In genomic region chr10:22821709-22822108, GRCm38 (mm10) we compare ENCODE assay signal across 20 mouse cellular contexts. TPM values are rescaled to one million over a fixed set of nuclear protein-coding genes. Genes with fewer than 3 reads are reported as not detected.
DNase-seq lines count a peak whose midpoint lies in the region; ATAC-seq and TF ChIP-seq lines count a peak whose summit lies in the region.
"Had no signal": no experiment of that assay in that cellular context is flagged by ENCODE, and none has a peak within 500 bp of the region (broad histone marks: within the 10 kb centered on the region; RNA-seq: fewer than 3 reads in every experiment).

No protein-coding gene starts in this region.

- H3K27me3 ChIP-seq in kidney, postnatal 0 days (ENCODE audit: insufficient read depth, low read length), result no peaks in the 10 kb centered on the region

- intact Hi-C loops in left cerebral cortex, postnatal 4 days (cut with DNase I), result no loop called here

- DNase-seq in heart, adult 11 months, result peak; percentile 85
- no peak for DNase-seq in heart, postnatal 4 days
- peak; percentile 78 for DNase-seq in kidney, postnatal 0 days (ENCODE audit: low spot score)
- DNase-seq in kidney, adult 9 months, result no peak
- DNase-seq in brain, embryonic 14.5 days (ENCODE audit: low read depth), result peak; percentile 33
- peak; percentile 31 for DNase-seq in retina, embryonic 14.5 days (ENCODE audit: low spot score)
- no peak for DNase-seq in left cerebral cortex, postnatal 4 days
- DNase-seq in right cerebral cortex, postnatal 10 days (ENCODE audit: low spot score in 2 of 2), result no peak
- DNase-seq: cerebellum, postnatal 14 days; kidney, postnatal 36 days; thymus, adult 18-20 months had no signal

- H3K9me3 ChIP-seq in kidney, postnatal 0 days (replicated peaks; ENCODE audit: low read length), result no peaks in the 10 kb centered on the region
- H3K9me3 ChIP-seq: embryonic facial prominence, embryonic 12.5 days; liver, embryonic 15.5 days had no signal

- H3K4me2 ChIP-seq in kidney, postnatal 0 days (ENCODE audit: low read length), result peak overlapping the region; percentile 62
- H3K4me2 ChIP-seq: embryonic facial prominence, embryonic 12.5 days; hindbrain, embryonic 14.5 days; liver, embryonic 15.5 days had no signal

- H3K4me1 ChIP-seq in kidney, postnatal 0 days (replicated peaks; ENCODE audit: insufficient read depth, low read length), result no peaks in the 10 kb centered on the region
- H3K4me1 ChIP-seq: embryonic facial prominence, embryonic 12.5 days; liver, embryonic 15.5 days had no signal

- TF ChIP-seq POLR2A in brain, embryonic 14.5 days (IDR thresholded peaks at IDR 0.05; ENCODE audit: borderline replicate concordance, extremely low read depth, insufficient read depth, insufficient read length, poor library complexity, severe bottlenecking), result no peak

- peak overlapping the region; percentile 95 for H3K27ac ChIP-seq in kidney, postnatal 0 days
- H3K27ac ChIP-seq: embryonic facial prominence, embryonic 12.5 days; hindbrain, embryonic 14.5 days; liver, embryonic 15.5 days had no signal

- H3K36me3 ChIP-seq in kidney, postnatal 0 days (ENCODE audit: insufficient read depth, low read length), result no peaks in the 10 kb centered on the region
- H3K36me3 ChIP-seq: embryonic facial prominence, embryonic 12.5 days; liver, embryonic 15.5 days had no signal

- no peak overlapping the region for H3K9ac ChIP-seq in kidney, postnatal 0 days (ENCODE audit: low read depth, low read length)
- H3K9ac ChIP-seq: embryonic facial prominence, embryonic 12.5 days; hindbrain, embryonic 14.5 days; liver, embryonic 15.5 days had no signal

- no peak for TF ChIP-seq CTCF in kidney, postnatal 0 days (IDR thresholded peaks at IDR 0.05; ENCODE audit: low read depth)
- no peak for TF ChIP-seq CTCF in brain, embryonic 14.5 days (IDR thresholded peaks at IDR 0.05; ENCODE audit: borderline replicate concordance, extremely low read depth, insufficient read depth, insufficient read length)

- no peak for ATAC-seq in kidney, postnatal 0 days (replicated peaks; ENCODE audit: low FRiP score, low read depth)

- WGBS in kidney, postnatal 0 days, result 15% methylated on average over 5 of the region's 5 CpGs

- no peak overlapping the region for H3K4me3 ChIP-seq in kidney, postnatal 0 days (replicated peaks; ENCODE audit: low read depth, low read length)
- H3K4me3 ChIP-seq: embryonic facial prominence, embryonic 12.5 days; liver, embryonic 15.5 days had no signal

RNA-seq across cellular contexts. Expression of gene Tcf21, which starts 1.7 kb away (rescaled TPM):
- total RNA-seq in heart, postnatal 4 days (2021), result 10 to 100 TPM; 38.6 to 44.5 TPM
- polyA plus RNA-seq in kidney, postnatal 0 days (2015; fragmentation: Nextera tagmentation; extraction: Ambion mirVana), result 413 and 438 TPM in 2 replicates
- 0.44 and 0.96 TPM in 2 replicates for polyA plus RNA-seq in brain, embryonic 14.5 days (2012; rRNA removed)
- not detected for total RNA-seq in left cerebral cortex, postnatal 4 days (2021)
- total RNA-seq: gastrocnemius, adult 8-10 months; layer of hippocampus, postnatal 10 days; left cerebral cortex, postnatal 10 days; megakaryocyte progenitor cell, adult 5-6 weeks; MEL; midbrain, postnatal 0 days had no signal
- polyA plus RNA-seq: midbrain, postnatal 0 days had no signal

Comparison
In these comparisons a context has a peak if more than half of its experiments do, and no peak if none do; other contexts are left out.
1. DNase-seq: peak in heart, adult 11 months (single experiment), kidney, postnatal 0 days (single experiment), brain, embryonic 14.5 days (single experiment) and retina, embryonic 14.5 days (single experiment); none in heart, postnatal 4 days (single experiment), kidney, adult 9 months (single experiment), left cerebral cortex, postnatal 4 days (single experiment) and right cerebral cortex, postnatal 10 days (0 of 2).
2. RNA of gene Tcf21, which starts 1.7 kb away (total RNA-seq): 38.6 to 44.5 TPM in heart, postnatal 4 days; not detected in left cerebral cortex, postnatal 4 days; every median in the first group is over 10 times any median in the second.